Comparison of ENCODE assay signal across 1 mouse cellular context in genomic region chr6:116337835-116338501, GRCm38 (mm10).
A peak's percentile ranks its signal among the peaks of the same experiment; 100 is the strongest.
TF ChIP-seq lines count a peak whose summit lies in the region.

TSS of gene March8 (plus strand) at chr6:116338024.

TF ChIP-seq in CH12.LX, 34 proteins besides CTCF, POLR2A, EP300 and RAD21 (continued from another document):
- peak; percentile 98 for TF ChIP-seq BHLHE40 (IDR thresholded peaks at IDR 0.05; ENCODE audit: low read depth, low read length)
- TF ChIP-seq MAX (IDR thresholded peaks at IDR 0.05; ENCODE audit: low read length) = peak; percentile 97
- TF ChIP-seq ZC3H11A (IDR thresholded peaks at IDR 0.05; ENCODE audit: low read depth, low read length) = no peak
- TF ChIP-seq HCFC1 (IDR thresholded peaks at IDR 0.05; ENCODE audit: low read depth, low read length) = peak; percentile 69
- peak; percentile 99 for TF ChIP-seq USF2 (conservative IDR thresholded peaks at IDR 0.05; ENCODE audit: low read depth, low read length)
- 0 out of 2 replicates have a peak, but pooled peaks have one; percentile 34 for TF ChIP-seq IRF4 (IDR thresholded peaks at IDR 0.05; ENCODE audit: low read depth, low read length)
- no peak for TF ChIP-seq CHD2 (IDR thresholded peaks at IDR 0.05; ENCODE audit: low read length)
- TF ChIP-seq POLR2AphosphoS2 (IDR thresholded peaks at IDR 0.05; ENCODE audit: low read depth, low read length) = no peak
